Mouse (Mus musculus) lung, postnatal 0 days (tissue): ENCODE measurements around the gene Mrc2. TPM values are rescaled to one million over a fixed set of nuclear protein-coding genes. Genes with fewer than 3 reads are reported as not detected.
A peak's percentile ranks its signal among the peaks of the same experiment; 100 is the strongest.

Experiments
- ATAC-seq: fragments of 200-750 bp; cut with Nextera tagmentation; 2 replicates; pipeline ENCODE4 v1.8.0; 2017; ENCODE audit warnings: moderate library complexity
- DNase-seq: peaks from one replicate; pipeline ENCODE4 v3.0.0-alpha.2; 2016; ENCODE audit warnings: low spot score
- H3K27ac ChIP-seq: fragments of 300-500 bp; sonication (generic); 2 replicates; pipeline ENCODE4 v1.5.1; 2014; ENCODE audit warnings: antibody characterized with exemption, mild to moderate bottlenecking, low read length, mixed read lengths
- H3K27me3 ChIP-seq: fragments of 300-500 bp; sonication (generic); replicated peaks from 2 replicates; pipeline ENCODE4 v1.6.1; 2014; ENCODE audit warnings: low read length, mixed read lengths; ENCODE audit not compliant: insufficient read depth
- H3K36me3 ChIP-seq: fragments of 300-500 bp; sonication (generic); 2 replicates; pipeline ENCODE4 v1.6.1; 2014; ENCODE audit warnings: low read length, mixed read lengths; ENCODE audit not compliant: insufficient read depth
- H3K4me1 ChIP-seq: fragments of 300-500 bp; sonication (generic); 2 replicates; pipeline ENCODE4 v1.6.1; 2014; ENCODE audit warnings: antibody characterized with exemption, low read depth, low read length, mixed read lengths; ENCODE audit not compliant: insufficient read depth
- H3K4me2 ChIP-seq: fragments of 300-500 bp; sonication (generic); replicated peaks from 2 replicates; pipeline ENCODE4 v1.6.1; 2014; ENCODE audit warnings: low read depth, mild to moderate bottlenecking, low read length, moderate library complexity, mixed read lengths
- H3K4me3 ChIP-seq: fragments of 300-500 bp; sonication (generic); 2 replicates; pipeline ENCODE4 v1.5.1; 2014; ENCODE audit warnings: low read depth, low read length
- H3K9ac ChIP-seq: fragments of 300-500 bp; sonication (generic); replicated peaks from 2 replicates; pipeline ENCODE4 v1.6.1; 2014; ENCODE audit warnings: low read depth, mild to moderate bottlenecking
- H3K9me3 ChIP-seq: fragments of 300-500 bp; sonication (generic); 2 replicates; pipeline ENCODE4 v1.6.1; 2016; ENCODE audit warnings: low read length, mixed read lengths
- CTCF ChIP-seq: IDR thresholded peaks from 2 replicates; pipeline ENCODE4 v1.5.1; 2016; ENCODE audit warnings: antibody characterized with exemption, mild to moderate bottlenecking
- EP300 ChIP-seq: IDR thresholded peaks from 2 replicates; pipeline ENCODE4 v1.6.1; 2016; ENCODE audit warnings: antibody characterized with exemption, mild to moderate bottlenecking, control low read depth
- WGBS: fragments of 180-500 bp; shearing (Covaris S2); extraction: QIAGEN DNeasy Blood & Tissue Kit; methylation state at CpG from one replicate; pipeline ENCODE4 v1.1.7; 2014; 5-methylcytosine and 5-hydroxymethylcytosine counted together
- polyA plus RNA-seq: library from polyadenylated mRNA; unstranded; fragments of >200 nt; fragmentation: Nextera tagmentation; extraction: Ambion mirVana; gene quantifications from 2 replicates; pipeline ENCODE4 v1.2.1, GENCODE M21; 2015

The Mrc2 gene
- polyA plus RNA-seq, 1 experiment from 2014 or later, result 20.0 TPM

DNA sequence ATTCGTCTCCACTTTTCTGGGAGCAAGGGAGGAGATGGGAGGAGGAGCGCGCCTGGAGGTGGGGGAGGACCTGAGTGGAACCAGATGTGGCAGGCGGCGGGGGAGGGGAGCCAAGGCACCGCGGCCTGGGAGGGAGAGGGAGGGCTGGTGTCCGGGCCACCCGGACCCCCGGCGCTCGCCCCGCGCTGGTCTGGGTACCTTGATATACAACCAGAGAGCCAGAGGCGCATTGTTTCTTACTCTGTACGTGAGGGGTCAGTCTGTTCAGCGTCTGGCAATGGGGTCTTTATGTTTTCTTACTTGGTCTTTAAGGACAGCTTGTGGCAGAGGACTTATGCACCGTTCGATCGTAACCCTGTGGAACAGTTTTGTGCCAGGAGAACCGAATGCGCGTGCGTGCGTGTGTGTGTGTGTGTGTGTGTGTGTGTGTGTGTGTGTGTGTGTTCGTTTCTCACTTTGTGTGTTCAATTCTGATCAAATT is 698 bp downstream of the Mrc2 start:
- no peaks in the 10 kb centered on the region for H3K9me3 ChIP-seq
- no peaks in the 10 kb centered on the region for H3K36me3 ChIP-seq
- H3K27me3 ChIP-seq, result no peaks in the 10 kb centered on the region
- ATAC-seq (peak; percentile 30; the same call in 1 of the 2 replicates), DNase-seq (peak; percentile 77)
- H3K4me2 ChIP-seq, result peak overlapping the region; percentile 60
- H3K9ac ChIP-seq, result 0 out of 2 replicates have a peak overlapping the region, but pooled peaks have one; percentile 27
- peaks cover 6% of the 10 kb centered on the region; the same call in 1 of the 2 replicates for H3K4me1 ChIP-seq
- H3K4me3 ChIP-seq, result peak overlapping the region; percentile 46
- WGBS, result 2% methylated on average over 15 of the region's 26 CpGs
- H3K27ac ChIP-seq, result peak overlapping the region; percentile 72
- no peak for TF ChIP-seq EP300
- TF ChIP-seq CTCF, result no peak

DNA sequence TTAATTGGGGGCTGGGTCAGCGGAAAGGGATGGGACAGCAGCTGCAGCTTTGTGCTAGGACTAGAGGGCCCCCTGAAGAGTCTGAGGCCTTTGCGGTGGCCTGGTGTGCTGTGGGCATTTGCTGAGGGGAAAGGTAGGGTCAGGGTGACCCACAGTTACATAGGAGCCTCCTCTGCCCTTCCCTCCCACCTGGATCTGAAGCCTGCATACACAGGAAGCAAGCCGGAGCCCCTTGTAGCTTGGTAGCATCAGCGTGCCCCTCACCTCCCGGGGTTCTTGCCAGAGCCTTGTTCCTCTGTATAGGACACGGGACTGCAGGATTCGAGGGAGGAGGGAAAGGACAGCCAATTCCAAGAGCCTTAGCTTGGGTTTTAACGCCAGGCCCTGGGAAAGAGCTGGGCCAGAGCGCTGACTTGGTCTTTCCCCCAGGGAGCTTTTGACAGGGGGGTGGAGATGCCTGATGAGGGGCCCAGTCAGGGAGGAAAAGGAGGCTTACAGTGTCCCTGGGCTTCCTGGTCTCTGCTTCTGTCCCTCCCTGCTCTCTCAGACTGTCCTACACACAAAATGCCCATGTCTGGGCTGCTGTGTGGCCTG is 1.6 kb downstream of the Mrc2 start:
- Histone ChIP-seq H3K27me3 (no peaks in the 10 kb centered on the region), H3K9ac (peak overlapping the region; percentile 41), H3K27ac (peak overlapping the region; percentile 72), H3K4me2 (peak overlapping the region; percentile 60), H3K4me1 (peaks cover 6% of the 10 kb centered on the region; the same call in 1 of the 2 replicates), H3K4me3 (peak overlapping the region; percentile 46), H3K36me3 (no peaks in the 10 kb centered on the region), H3K9me3 (no peaks in the 10 kb centered on the region)
- 14% methylated on average over 9 of the region's 9 CpGs for WGBS
- DNase-seq (peak; percentile 34), ATAC-seq (no peak)
- TF ChIP-seq CTCF (no peak), EP300 (no peak)

DNA sequence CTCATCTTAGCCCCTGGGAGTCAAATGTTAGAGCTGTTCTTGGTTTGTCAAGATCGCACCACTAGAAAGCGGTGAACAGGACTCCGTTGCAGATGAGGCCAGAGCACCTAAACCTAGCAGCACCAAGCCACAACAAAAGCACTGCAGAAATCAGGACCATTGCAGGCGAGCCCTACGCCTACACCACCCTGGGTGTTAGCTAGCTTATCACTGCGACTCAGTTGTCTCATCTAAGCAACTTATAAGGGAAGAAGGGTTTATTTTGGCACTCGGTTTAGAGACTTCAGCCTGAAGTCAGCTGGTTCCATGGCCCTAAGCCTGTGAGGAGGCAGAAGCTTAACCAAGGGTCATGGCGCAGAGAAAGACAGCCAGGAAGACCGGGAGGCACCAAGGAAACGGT is 3.6 kb downstream of the Mrc2 start:
- no peaks in the 10 kb centered on the region for H3K27me3 ChIP-seq
- no peaks in the 10 kb centered on the region; the same call in 1 of the 2 replicates for H3K4me1 ChIP-seq
- H3K27ac ChIP-seq, result 0 out of 2 replicates have a peak overlapping the region, but pooled peaks have one; percentile 20
- no peak overlapping the region for H3K4me3 ChIP-seq
- no peak for DNase-seq
- H3K9ac ChIP-seq, result no peak overlapping the region
- no peak overlapping the region for H3K4me2 ChIP-seq
- no peaks in the 10 kb centered on the region for H3K36me3 ChIP-seq
- TF ChIP-seq EP300 (no peak), CTCF (no peak)
- no peak for ATAC-seq
- 66% methylated on average over 10 of the region's 10 CpGs for WGBS
- H3K9me3 ChIP-seq, result no peaks in the 10 kb centered on the region

DNA sequence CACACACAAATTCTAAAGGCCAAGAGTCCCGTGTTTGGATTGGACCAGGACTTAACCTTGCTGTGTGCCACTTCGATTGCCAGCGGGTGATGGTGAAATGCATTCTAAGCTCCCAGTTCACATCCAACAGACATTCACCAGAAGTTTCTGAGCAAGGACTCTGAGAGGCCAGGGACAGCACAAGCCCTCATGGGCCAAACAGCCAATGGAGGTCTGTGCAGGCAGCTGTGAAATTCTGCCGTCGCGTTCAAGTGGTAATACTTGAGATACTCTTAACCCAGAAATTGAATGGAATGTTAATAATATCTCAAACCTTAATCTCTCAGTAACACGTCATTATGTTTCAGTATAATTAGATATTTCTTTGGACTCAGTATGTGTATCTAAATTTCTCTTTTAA is 17.8 kb downstream of the Mrc2 start:
- H3K27ac ChIP-seq, result peak overlapping the region; percentile 71
- WGBS, result 37% methylated on average over 7 of the region's 7 CpGs
- no peaks in the 10 kb centered on the region for H3K9me3 ChIP-seq
- ATAC-seq (peak; percentile 82), DNase-seq (peak; percentile 92)
- H3K27me3 ChIP-seq, result no peaks in the 10 kb centered on the region
- peaks cover 29% of the 10 kb centered on the region for H3K4me1 ChIP-seq
- H3K36me3 ChIP-seq, result no peaks in the 10 kb centered on the region
- no peak overlapping the region for H3K4me3 ChIP-seq
- no peak overlapping the region for H3K4me2 ChIP-seq
- no peak overlapping the region for H3K9ac ChIP-seq
- TF ChIP-seq EP300, result peak; percentile 85
- no peak for TF ChIP-seq CTCF

DNA sequence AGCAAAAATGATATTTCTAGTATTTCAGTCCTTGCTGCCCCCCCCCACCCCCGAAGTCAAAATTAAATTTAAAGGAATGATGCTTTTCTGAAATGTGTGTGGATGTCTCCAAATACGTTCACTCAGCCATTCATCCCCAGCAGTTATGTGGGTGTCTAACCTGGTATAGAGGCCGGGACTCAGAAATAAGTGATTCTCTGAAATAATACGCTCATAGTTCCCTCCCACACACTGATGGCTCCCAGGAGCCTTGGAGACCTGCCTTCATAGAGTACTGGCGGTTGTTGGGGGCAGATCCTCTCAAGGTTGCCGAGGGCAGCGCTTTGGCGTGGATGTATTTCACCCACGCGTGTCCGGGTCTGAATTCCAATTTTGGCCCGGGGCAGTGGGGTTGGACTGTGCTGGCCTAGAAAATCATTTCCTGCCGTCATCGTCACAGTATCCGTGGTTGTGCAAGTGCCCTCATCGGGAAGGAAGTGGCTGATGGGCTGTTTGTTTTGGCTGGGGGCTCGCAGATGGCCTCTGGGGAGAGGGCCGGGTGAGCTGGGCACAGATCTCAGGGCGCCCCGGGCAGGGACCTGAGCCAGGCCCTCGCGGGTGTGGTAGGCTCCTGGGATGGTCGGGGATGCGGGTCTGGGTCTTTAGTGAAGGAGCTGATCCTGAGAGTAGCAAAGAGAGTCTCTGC is 19.0 kb downstream of the Mrc2 start:
- Histone ChIP-seq H3K9ac (no peak overlapping the region), H3K36me3 (no peaks in the 10 kb centered on the region), H3K27ac (peak overlapping the region; percentile 80), H3K9me3 (no peaks in the 10 kb centered on the region), H3K4me2 (peak overlapping the region; percentile 37), H3K4me3 (no peak overlapping the region), H3K4me1 (peaks cover 39% of the 10 kb centered on the region), H3K27me3 (no peaks in the 10 kb centered on the region)
- DNase-seq (peak; percentile 84), ATAC-seq (peak; percentile 43)
- WGBS, result 19% methylated on average over 24 of the region's 24 CpGs
- TF ChIP-seq EP300 (peak; percentile 38; the same call in 1 of the 2 replicates), CTCF (no peak)

DNA sequence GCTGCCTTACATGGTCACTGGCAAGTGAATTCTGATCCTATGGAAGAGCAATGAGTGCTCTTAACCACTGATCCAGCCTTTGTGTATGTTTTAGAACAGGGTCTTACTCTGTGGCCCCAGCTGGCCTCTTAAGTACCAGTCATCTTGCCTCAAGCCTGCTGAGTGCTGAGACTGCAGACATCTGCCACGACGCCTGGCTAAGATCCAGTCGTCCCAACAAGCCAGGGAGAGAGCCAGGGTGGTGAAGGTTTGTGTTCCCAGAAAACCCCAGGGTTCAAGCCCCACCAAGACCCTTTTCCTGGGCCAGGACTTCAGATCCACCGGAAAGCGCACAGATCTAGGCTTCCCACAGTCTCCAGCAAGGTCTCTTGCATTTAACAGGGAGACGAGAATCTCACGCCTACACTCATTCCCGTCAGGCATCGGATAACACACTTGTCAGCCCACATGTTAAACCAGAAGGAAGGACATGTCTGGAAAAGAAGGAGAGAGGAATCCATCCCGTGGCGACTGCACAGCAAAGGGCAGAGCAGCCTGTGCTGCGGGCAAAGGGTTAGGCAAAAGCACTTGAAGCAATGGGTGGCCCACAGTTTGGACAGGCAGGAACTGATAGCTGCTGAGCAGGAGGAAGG is 20.0 kb downstream of the Mrc2 start:
- H3K4me3 ChIP-seq, result no peak overlapping the region
- H3K9me3 ChIP-seq, result no peaks in the 10 kb centered on the region
- peaks cover 39% of the 10 kb centered on the region for H3K4me1 ChIP-seq
- H3K36me3 ChIP-seq, result no peaks in the 10 kb centered on the region
- ATAC-seq, result no peak; the same call in 1 of the 2 replicates
- H3K27me3 ChIP-seq, result no peaks in the 10 kb centered on the region
- H3K4me2 ChIP-seq, result no peak overlapping the region
- peak overlapping the region; percentile 80 for H3K27ac ChIP-seq
- peak; percentile 51 for DNase-seq
- TF ChIP-seq EP300, result no peak
- TF ChIP-seq CTCF, result no peak
- 24% methylated on average over 12 of the region's 12 CpGs for WGBS
- H3K9ac ChIP-seq, result no peak overlapping the region
